Mouse (Mus musculus) megakaryocyte, embryonic 14.5 days (primary cell): Measurements from ENCODE around the gene Brd9. TPM values are rescaled to one million over a fixed set of nuclear protein-coding genes. Genes with fewer than 3 reads are reported as not detected.

Experiments
- H3K27me3 ChIP-seq: replicated peaks from 2 replicates; pipeline ENCODE3; 2012; ENCODE audit warnings: inconsistent platforms
- H3K36me3 ChIP-seq: replicated peaks from 2 replicates; pipeline ENCODE3; 2012; ENCODE audit warnings: low read length, inconsistent platforms, mixed read lengths
- H3K4me1 ChIP-seq: 2 replicates; pipeline ENCODE4 v1.6.1; 2012; ENCODE audit warnings: inconsistent platforms
- H3K4me3 ChIP-seq: replicated peaks from 2 replicates; pipeline ENCODE3; 2012; ENCODE audit warnings: moderate library complexity, mild to moderate bottlenecking, inconsistent platforms
- H3K9me3 ChIP-seq: 2 replicates; pipeline ENCODE4 v1.6.1; 2012; ENCODE audit warnings: inconsistent platforms
- FLI1 ChIP-seq: IDR thresholded peaks from 2 replicates; pipeline ENCODE4 v1.6.1; 2012; ENCODE audit warnings: low read length, inconsistent platforms, mixed read lengths
- GATA1 ChIP-seq: IDR thresholded peaks from 3 replicates; pipeline ENCODE4 v1.6.1; 2012; ENCODE audit warnings: mixed read lengths, low read length, inconsistent platforms, borderline replicate concordance
- polyA plus RNA-seq: library from polyadenylated mRNA; stranded (reverse); fragments of >175 nt; gene quantifications from 2 replicates; pipeline ENCODE4 v1.2.3, GENCODE M21; 2012; ENCODE audit warnings: low replicate concordance; ENCODE audit not compliant: insufficient read depth

Brd9 gene
- polyA plus RNA-seq, 1 experiment = 23.9 TPM

GRCm38 (mm10) chr13:73939101-73939500 lies 1.5 kb downstream of the Brd9 start:
- Histone ChIP-seq H3K4me1 (peaks cover 23% of the 10 kb centered on the region), H3K9me3 (no peaks in the 10 kb centered on the region), H3K4me3 (no peak overlapping the region), H3K27me3 (no peaks in the 10 kb centered on the region), H3K36me3 (peaks cover 60% of the 10 kb centered on the region)
- TF ChIP-seq FLI1 (no peak), GATA1 (no peak)

DNA sequence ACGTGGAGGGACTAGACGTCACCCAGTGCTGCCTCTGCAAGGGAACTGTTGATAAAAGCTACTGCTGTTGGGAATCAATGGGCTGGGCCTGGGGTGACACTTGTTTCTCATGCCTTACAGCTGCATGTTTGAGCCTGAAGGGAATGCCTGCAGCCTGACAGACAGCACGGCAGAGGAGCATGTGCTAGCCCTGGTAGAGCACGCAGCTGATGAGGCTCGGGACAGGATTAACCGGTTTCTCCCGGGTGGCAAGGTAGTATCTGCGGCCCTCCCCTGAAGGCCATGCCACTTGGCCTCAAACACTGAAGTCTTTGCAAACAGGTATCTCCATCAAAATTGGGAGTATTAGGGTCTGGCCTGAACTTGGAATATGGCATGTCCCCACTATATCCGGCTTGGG lies 7.0 kb downstream of the Brd9 start:
- Histone ChIP-seq H3K4me1 (no peaks in the 10 kb centered on the region), H3K27me3 (no peaks in the 10 kb centered on the region), H3K4me3 (no peak overlapping the region), H3K36me3 (peaks cover 95% of the 10 kb centered on the region), H3K9me3 (no peaks in the 10 kb centered on the region)
- TF ChIP-seq FLI1 = no peak
- TF ChIP-seq GATA1 = no peak

GRCm38 (mm10) chr13:73953551-73954130 lies 16.0 kb downstream of the Brd9 start:
- no peak for TF ChIP-seq GATA1
- no peak for TF ChIP-seq FLI1
- H3K4me3 ChIP-seq = no peak overlapping the region
- H3K4me1 ChIP-seq = peaks cover 12% of the 10 kb centered on the region
- no peaks in the 10 kb centered on the region for H3K27me3 ChIP-seq
- no peaks in the 10 kb centered on the region for H3K9me3 ChIP-seq
- H3K36me3 ChIP-seq = peaks cover 94% of the 10 kb centered on the region

DNA sequence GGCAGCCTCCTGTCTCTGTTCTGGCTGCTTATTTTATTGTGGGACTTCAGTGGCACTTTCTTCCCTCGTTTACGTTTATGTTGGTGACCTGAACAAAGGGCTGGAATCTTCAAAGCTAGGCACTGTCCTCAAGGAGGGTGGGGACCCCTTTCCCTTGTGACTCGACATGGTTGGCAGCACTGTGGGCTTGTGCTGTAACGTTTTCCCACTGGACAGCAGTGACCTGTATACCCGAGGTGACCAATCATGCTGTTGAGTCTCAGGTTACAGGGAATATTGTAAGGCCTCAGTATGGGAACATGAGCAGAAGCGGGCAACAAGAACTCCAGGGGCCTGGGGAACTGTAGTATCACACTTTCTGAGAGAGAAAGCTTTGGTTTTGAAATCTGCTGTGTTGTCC lies 17.1 kb downstream of the Brd9 start:
- Histone ChIP-seq H3K27me3 (no peaks in the 10 kb centered on the region), H3K9me3 (no peaks in the 10 kb centered on the region), H3K4me1 (peaks cover 12% of the 10 kb centered on the region), H3K4me3 (no peak overlapping the region), H3K36me3 (peaks cover 94% of the 10 kb centered on the region)
- no peak for TF ChIP-seq FLI1
- TF ChIP-seq GATA1 = no peak

- no peak for TF ChIP-seq FLI1
- no peak for TF ChIP-seq GATA1
- peaks cover 94% of the 10 kb centered on the region for H3K36me3 ChIP-seq
Observed at GRCm38 (mm10) chr13:73955531-73955930, 17.9 kb downstream of the Brd9 start.

GRCm38 (mm10) chr13:73960117-73960652 lies 22.6 kb downstream of the Brd9 start:
- TF ChIP-seq GATA1 (no peak), FLI1 (no peak)
- Histone ChIP-seq H3K4me1 (peaks cover 11% of the 10 kb centered on the region), H3K4me3 (no peak overlapping the region), H3K27me3 (peaks cover 8% of the 10 kb centered on the region), H3K36me3 (peaks cover 66% of the 10 kb centered on the region), H3K9me3 (no peaks in the 10 kb centered on the region)

More at GRCm38 (mm10) chr13:73955531-73955930, 17.9 kb downstream of the Brd9 start:
- Histone ChIP-seq H3K4me3 (no peak overlapping the region), H3K9me3 (no peaks in the 10 kb centered on the region), H3K4me1 (peaks cover 12% of the 10 kb centered on the region), H3K27me3 (no peaks in the 10 kb centered on the region)

DNA sequence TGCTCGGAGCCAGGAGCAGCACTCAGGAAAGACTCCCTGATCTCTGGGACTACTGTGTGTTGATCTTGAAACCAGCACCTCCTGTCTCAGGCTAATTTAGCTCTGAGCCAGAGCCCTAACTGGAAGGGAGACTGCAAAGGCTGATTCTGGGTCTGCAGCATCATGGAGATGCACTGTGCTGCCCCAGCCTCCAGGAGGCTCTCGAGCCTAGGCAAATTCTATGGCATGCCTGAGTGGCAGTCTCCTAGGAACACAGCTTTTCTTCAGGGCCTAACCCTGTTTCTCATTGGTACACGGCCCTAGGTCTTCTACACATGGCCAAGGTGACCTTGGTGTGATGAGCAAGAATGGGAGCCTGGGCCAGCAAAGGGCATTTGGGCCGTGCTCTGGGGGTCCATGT lies 23.6 kb downstream of the Brd9 start:
- Histone ChIP-seq H3K4me3 (no peak overlapping the region), H3K27me3 (peaks cover 17% of the 10 kb centered on the region), H3K4me1 (peaks cover under 1% of the 10 kb centered on the region), H3K9me3 (no peaks in the 10 kb centered on the region), H3K36me3 (peaks cover 56% of the 10 kb centered on the region)
- TF ChIP-seq FLI1 = no peak
- TF ChIP-seq GATA1 = no peak

GRCm38 (mm10) chr13:73963551-73963950 lies 25.9 kb downstream of the Brd9 start, which contains the start of gene Zdhhc11:
TSS of gene Zdhhc11 (plus strand) at chr13:73963851.
- Histone ChIP-seq H3K9me3 (peaks cover 3% of the 10 kb centered on the region), H3K4me1 (no peaks in the 10 kb centered on the region), H3K36me3 (peaks cover 34% of the 10 kb centered on the region), H3K4me3 (no peak within 1 kb of the TSS), H3K27me3 (peaks cover 28% of the 10 kb centered on the region)
- no peak for TF ChIP-seq FLI1
- TF ChIP-seq GATA1 = no peak

DNA sequence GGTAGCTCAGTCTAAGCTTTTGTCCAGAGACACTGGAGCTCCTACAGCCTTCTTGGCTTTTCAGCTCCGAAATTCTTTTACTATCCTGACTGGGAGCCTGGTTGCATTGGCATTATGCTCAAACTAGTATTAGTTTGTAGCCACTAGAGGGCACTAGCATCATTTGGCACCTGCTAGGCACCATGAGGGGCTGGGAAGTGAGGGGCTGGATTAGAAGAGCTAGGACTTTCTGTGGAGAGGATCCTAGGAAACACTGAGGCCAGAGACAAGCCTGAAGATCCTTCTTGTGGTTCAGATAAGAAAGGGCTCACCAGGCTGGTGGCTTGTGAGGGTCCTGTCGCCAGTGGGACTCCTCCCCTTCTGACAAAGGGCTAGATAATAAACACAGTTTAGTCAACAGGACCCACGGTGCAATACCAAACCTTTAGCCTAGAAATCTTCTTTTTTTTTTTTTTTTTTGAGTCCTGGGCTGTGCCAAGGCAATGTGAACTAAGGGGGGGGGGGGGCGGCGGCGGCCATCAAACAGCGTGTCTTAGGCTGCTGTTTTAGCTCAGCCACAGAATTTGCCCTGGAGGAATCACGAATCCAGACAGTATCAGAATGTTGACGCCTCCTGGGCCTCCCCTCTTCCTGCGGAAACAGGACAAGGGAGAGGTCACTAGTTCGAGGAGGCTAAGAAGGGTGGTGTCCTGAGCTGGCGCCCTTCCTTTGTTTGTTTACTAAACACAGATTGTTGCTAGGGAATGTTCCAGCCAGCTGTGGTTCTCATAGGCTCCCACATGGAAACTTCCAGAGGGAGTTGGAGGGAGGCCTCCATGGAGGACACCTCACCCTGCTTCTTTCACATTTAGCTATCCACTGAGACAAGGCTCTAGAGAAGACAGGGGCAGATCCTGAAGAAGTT lies 33.2 kb downstream of the Brd9 start:
- no peak for TF ChIP-seq GATA1
- Histone ChIP-seq H3K9me3 (peaks cover 3% of the 10 kb centered on the region), H3K27me3 (peaks cover 55% of the 10 kb centered on the region), H3K4me1 (peaks cover 17% of the 10 kb centered on the region), H3K4me3 (peak overlapping the region; percentile 62), H3K36me3 (no peaks in the 10 kb centered on the region)

- no peaks in the 10 kb centered on the region for H3K9me3 ChIP-seq
- no peaks in the 10 kb centered on the region for H3K36me3 ChIP-seq
- peaks cover 48% of the 10 kb centered on the region for H3K27me3 ChIP-seq
- TF ChIP-seq FLI1 (no peak), GATA1 (no peak)
- H3K4me3 ChIP-seq = no peak overlapping the region
- peaks cover 17% of the 10 kb centered on the region for H3K4me1 ChIP-seq
Observed at GRCm38 (mm10) chr13:73974523-73974922, 36.9 kb downstream of the Brd9 start.

- no peaks in the 10 kb centered on the region for H3K36me3 ChIP-seq
- no peaks in the 10 kb centered on the region for H3K9me3 ChIP-seq
- H3K4me3 ChIP-seq = no peak overlapping the region
- peaks cover 54% of the 10 kb centered on the region for H3K27me3 ChIP-seq
- TF ChIP-seq FLI1 (no peak), GATA1 (no peak)
- H3K4me1 ChIP-seq = peaks cover 3% of the 10 kb centered on the region; the same call in 1 of the 2 replicates
Observed at GRCm38 (mm10) chr13:73976935-73977334, 39.3 kb downstream of the Brd9 start.
